Mouse (Mus musculus) right cerebral cortex, postnatal 4 days (tissue): ENCODE measurements around the gene Vma21.

Experiments
- DNase-seq: peaks from one replicate; pipeline ENCODE4 v3.0.0-alpha.2; 2022

Vma21 gene

DNA sequence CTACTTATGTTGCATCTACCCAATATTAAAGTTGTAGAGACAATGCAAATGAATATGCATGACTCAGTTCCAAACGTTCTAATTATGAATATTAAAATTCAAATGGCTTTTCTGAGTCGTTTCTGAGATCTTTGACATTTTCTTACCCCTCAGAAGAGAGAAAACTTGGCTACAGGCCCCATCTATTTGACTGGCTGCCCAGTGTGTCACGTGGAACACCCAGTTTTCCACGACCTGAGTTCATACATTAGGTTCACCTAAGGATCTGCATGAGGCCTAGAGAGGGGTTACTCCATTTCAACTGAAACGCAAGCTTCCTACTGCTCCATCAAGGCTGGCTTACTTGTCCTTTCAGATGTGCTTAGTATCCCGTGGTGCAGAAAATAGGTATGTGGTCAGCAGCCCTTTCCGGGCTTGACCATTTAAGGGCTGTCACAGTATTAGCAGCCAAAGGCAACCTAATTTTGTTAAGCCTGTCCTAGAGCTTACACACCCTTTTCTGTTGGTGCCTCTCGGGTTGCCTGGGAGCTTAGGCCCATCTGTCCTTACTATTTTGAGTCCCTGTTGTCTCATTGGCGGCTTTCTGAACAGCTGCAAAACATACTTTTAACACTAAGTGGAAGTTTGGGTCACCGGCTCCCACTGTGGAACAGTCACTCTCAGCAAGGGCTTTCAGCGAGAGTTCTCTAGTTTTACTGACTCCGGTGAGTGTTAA lies at the start of gene Vma21:
Vma21 (plus strand) TSS at position 294 of the 715 bp plus-strand sequence.
- peak; percentile 2 for DNase-seq

DNA sequence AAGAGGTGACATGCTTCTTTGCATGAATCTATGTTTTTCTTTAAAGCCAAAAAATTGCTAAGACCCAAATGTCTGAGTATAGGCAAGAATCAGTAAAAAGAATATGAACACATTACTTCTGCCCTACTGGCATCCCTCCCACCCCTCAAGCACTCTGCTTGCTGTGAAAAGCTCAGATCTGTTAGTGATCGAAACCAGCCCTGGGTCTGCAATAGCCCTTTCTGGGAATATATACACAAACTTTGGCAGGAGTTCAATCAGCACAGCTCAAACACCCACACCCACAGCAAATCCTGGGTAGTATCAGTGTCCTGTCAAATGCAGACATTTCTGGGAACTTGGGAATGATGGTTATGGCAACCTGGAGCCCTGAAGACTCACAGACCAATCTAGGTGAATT lies 47.8 kb upstream of the Vma21 start:
- no peak for DNase-seq

- DNase-seq, result peak; percentile 2
Observed at GRCm38 (mm10) chrX:71791106-71791505, 24.6 kb upstream of the Vma21 start.

GRCm38 (mm10) chrX:71797766-71798165 lies 18.0 kb upstream of the Vma21 start:
- no peak for DNase-seq

DNA sequence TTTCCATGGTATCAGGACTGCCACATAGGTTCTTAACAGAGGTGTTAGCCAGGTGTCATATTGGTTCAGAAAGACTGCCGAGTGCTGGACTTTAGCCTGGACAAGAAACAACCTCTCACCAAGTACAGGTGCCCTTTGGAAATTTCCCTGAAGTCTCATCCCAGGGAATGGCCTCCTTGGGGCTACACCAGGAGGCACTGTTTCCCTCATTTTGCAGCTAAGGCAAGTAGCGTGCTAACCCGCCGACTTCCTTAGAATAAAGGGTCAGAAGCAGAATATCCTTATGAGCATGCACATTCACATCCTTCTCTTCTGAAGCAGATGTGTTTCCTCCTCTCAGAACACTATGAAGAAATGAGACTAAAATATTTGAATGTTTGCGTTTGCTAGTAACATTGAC lies 16.8 kb upstream of the Vma21 start:
- no peak for DNase-seq

DNA sequence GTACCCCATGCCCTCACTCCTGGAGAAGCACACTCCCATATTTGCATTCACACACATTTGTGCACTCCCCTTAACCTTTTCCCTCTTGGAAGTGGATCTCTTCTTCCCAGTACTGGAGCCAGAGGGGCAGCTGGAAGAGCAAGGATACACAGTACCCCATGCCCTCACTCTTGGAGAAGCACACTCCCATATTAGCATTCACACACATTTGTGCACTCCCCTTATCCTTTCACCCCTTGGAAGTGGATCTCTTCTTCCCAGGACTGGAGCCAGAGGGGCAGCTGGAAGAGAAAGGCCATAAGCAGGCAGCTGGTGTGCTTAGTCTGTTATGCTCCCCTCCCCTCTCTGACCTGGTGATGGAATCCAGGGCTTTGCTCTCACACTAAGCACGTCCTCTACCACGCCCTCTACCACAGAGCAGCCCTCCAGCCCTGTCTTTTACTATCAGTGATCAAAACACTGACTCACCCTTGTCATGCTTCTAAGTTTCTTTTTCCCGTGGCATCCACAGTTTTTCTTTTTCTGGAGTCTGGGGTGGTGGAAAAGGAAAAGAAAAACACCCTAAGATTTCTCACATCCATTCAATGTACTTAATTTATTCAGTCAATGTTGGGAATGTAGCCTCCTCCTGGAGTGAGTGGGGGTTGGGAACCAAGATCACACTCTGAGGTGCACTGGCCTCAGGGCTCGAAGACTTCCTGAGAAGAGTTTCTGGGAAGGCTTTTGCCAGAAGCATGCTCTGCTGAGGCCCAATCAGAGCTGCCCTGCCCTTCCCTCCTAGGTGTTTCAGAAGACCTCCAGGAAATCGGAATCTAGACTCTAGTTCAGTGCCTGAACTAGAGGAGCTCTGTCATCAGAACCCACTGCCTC lies 3.5 kb upstream of the Vma21 start:
- DNase-seq, result no peak

- DNase-seq, result peak; percentile 78
Observed at GRCm38 (mm10) chrX:71816401-71816857, 705 bp downstream of the Vma21 start.

- DNase-seq, result no peak
Observed at GRCm38 (mm10) chrX:71816931-71817361, 1.2 kb downstream of the Vma21 start.

- no peak for DNase-seq
Observed at GRCm38 (mm10) chrX:71838911-71839310, 23.2 kb downstream of the Vma21 start.

DNA sequence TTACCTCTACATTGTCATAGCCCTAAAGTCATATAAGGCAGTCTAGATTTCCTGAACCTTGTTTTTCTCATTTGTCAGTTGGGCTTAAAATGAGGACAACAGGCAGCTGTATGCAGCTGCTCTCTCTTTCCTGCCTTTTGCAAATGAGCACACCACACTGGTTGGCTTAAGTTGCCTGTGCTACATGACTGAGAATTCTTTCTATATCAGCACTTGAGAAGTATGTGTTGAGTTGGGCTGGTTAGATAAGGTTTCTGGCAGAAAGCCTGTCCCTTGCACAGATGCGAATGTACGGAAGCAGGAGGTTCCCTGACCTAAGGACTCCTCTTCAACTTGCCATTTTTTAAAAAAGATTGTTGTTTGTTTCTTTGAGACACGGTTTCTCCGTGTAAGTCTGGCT lies 31.0 kb downstream of the Vma21 start:
- DNase-seq, result no peak

GRCm38 (mm10) chrX:71853798-71854197 lies 38.1 kb downstream of the Vma21 start:
- DNase-seq, result no peak
